Mouse (Mus musculus) right cerebral cortex, adult 2 months (tissue): ENCODE data around the gene Taco1.
"Not testable (repeated sequence)": the region's sequence is repeated elsewhere in the genome, so short reads cannot be mapped to it uniquely, and the experiment has no call there.

Source experiments
- DNase-seq, 2 experiments: peaks; one replicate each; pipeline ENCODE4 v3.0.0; 2021 to 2022; ENCODE audit warnings: low spot score in 2 of 2

Gene Taco1

GRCm38 (mm10) chr11:106061311-106061710, 4.5 kb upstream of the Taco1 start:
- no peak for DNase-seq

DNA sequence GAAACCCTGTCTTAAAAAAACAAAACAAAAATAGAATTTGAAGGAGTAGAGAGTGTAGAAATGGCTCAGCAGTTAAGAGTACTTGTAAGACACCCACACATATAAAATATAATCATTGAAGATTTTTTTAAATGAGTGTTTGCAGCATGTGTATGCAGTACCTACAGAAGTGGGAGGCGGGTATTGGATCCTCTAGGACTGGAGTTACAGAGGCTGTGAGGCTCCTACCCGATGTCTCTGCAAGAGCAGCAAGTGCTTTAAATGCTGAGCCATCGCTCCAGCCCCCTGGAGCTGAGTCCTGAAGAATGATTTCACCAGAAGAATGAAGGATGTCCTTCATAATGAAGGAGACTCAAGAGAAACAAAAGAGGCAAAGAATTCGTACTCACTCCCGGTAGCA, 2.1 kb upstream of the Taco1 start:
- DNase-seq: peak in 1 of 2 experiments; percentile 19

- DNase-seq: no peak
Measured at GRCm38 (mm10) chr11:106065073-106065922, 563 bp upstream of the Taco1 start.

- DNase-seq: not testable (repeated sequence)
Measured at GRCm38 (mm10) chr11:106066616-106067015, 755 bp downstream of the Taco1 start.

DNA sequence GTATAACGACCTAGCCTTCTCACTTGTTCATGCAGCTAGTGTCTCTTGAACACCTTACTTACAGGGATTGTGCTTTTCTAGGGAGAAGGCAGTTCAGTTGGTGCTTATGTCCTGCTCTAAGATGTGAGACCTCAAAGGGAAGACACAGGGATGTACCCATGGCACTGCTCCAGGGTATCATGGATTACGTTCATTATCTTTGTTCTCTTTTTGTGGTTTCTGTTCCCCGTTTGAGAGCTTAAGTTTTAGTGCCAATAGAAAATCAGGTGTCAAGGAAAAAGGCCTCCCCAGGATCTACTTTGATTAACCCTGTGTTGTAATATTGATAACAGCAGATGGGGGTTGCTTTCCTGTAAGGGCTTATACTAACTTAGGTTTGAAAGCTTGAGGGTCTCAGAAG, 7.9 kb downstream of the Taco1 start:
- no peak for DNase-seq

- peak; percentile 54 to 58 for DNase-seq
Measured at GRCm38 (mm10) chr11:106076321-106076720, 10.5 kb downstream of the Taco1 start.

DNA sequence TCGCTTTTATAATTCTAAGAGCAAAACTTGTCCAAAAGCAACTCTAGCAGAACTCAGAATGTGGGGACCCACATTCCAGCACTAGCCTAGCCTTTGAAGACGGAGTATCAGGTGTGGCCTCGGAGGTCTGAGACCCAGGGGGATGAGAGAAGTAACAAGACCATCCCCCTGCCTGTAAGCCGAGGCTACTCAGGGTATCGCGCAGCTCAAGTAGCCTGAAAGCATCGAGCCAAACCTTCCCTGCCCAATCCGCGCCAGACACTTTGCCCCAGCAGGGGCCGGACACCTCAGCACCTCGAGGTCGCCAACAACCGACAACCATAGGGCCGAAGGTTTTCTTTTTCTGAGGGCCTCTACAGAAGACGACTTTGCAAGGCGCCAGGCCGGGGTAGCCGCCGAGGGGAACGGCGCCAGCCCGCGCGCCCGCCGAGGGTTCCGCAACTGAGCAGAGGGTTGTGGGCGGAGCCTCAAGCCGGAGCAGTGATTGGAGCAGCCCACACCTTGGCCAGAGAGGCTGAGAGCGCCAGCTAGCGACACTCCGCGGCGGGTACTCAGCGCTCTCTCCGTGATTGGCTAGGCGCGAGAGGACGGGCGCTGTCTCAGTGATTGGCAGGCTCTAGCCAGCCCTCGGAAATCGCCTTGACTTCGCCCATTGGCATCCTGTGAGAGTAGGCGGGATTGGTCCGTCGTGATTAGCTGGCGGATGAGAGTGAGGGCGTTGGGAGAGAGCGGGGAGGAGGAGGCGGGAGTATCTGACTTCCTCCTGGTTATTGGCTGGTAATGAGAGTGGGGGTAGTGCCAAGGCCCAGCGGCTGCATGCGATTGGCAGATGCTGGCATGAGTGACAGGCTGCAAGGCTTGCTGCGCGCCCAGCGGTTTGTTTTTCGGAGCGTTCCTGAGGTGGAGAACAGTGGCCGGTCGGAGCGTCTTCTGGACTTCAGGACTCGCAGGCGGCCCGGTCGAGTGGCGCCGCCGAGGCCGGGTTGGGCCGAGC, 18.1 kb downstream of the Taco1 start, which contains the start of gene Map3k3:
Gene Map3k3, plus strand, starts transcription at position 906 of the 994 bp plus-strand sequence.
- DNase-seq: peak; percentile 99

DNA sequence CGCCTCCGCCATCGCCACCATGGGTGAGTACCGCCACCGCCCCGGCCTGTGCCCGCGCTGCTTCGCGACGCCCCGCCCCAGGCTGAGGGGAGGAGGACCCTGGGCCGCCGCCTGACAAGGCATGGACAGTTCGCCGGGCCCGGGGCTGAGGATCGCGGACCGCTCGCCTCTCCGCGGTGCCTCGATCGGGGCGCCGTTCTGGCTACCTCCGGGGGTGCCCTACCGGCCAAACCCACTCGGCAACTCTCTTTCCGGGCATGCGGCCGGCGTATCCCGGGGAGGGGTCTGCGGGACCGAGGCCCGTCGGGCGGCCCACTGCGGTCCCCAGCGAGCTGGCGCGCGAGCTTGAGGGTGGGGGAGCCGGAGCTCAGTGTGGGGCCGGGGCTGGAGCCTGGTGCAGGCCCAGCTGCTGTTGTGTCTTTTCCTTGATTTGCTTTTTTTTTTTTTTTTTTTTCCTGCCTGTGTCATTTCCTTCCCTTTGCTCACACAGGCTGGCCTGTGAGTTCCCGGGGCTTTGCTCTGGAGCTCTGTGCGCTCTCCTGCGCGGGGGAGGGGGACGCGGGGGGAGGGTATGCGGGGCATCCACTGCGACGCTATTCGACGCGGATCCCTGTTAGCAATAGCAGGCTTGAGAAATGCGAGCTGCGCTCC, 19.2 kb downstream of the Taco1 start:
- peak; percentile 60 to 67 for DNase-seq

GRCm38 (mm10) chr11:106098223-106098622, 32.4 kb downstream of the Taco1 start:
- DNase-seq: no peak

- no peak for DNase-seq
Measured at GRCm38 (mm10) chr11:106102866-106103265, 37.0 kb downstream of the Taco1 start.

GRCm38 (mm10) chr11:106106047-106106587, 40.3 kb downstream of the Taco1 start:
- DNase-seq: no peak

GRCm38 (mm10) chr11:106111688-106112087, 45.8 kb downstream of the Taco1 start:
- no peak for DNase-seq

DNA sequence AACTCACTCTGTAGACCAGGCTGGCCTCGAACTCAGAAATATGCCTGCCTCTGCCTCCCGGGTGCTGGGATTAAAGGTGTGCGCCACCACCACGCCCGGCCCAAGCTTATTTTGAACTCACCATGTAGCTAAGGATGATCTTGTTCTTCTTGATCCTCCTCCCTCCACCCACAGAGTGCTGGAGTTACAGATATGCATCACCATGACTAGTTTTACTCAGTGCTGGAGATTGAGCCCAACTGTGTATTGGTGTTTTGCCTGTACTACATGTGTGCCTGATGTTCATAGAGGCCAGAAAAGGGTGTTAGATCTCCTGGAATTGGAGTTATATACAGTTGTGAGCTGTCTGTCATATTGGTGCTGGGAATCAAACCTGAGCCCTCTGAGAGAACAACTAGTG, 56.4 kb downstream of the Taco1 start:
- DNase-seq: no peak

DNA sequence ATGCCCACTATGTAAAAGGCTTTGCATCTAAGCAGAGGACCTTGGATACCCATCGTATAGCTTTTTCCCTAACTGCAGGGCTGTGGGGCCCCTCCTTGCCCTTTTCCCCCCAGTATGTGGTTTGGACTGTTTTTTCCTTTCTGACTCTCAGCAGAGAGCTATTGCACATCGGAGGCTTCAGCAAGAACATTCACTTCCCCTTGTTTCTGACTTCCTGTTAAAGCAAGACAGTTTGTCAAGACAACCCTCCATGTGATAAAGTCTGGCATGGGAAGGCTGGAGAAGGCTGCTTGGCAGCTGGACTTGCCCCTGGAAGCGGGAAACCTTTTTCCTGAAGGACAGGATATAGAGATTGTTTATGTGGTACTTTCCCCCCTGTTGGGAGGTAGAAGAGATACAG, 56.9 kb downstream of the Taco1 start:
- DNase-seq: no peak
